Mouse (Mus musculus) left cerebral cortex, postnatal 36 days (tissue): ENCODE data around the gene Creb3l4. TPM values are rescaled to one million over a fixed set of nuclear protein-coding genes. Genes with fewer than 3 reads are reported as not detected.

Experiments used
- DNase-seq, 2 experiments: peaks; one replicate each; pipeline ENCODE4 v3.0.0; 2021 to 2022; ENCODE audit warnings: low spot score in 2 of 2, mixed read lengths in 1 of 2
- intact Hi-C: fragments of 180-260 bp; cut with DNase I; formaldehyde crosslinking; loops from one replicate; pipeline ENCODE4 v1.15.1; 2025
- total RNA-seq, 2 experiments: library from RNA; stranded (reverse); gene quantifications; 2 replicates each; pipeline ENCODE4 v1.2.3; 2021

The Creb3l4 gene
- total RNA-seq, 2 experiments from 2014 or later: not detected

DNA sequence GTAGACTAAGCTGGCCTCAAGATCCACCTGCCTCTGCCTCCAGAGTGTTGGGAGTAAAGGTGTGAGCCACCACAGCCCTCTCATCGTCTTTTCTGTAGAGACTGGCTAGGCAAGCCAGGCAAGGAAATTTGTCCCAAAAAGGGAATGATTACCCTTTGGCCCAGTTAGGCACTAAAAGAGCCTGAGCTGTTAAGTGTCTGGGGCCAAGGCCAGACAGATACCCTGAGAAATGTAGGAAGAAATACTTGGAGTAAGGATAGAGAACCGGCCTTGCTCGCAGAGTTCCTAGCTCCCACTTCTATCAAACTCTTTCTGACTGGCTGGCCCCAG, 4.3 kb upstream of the Creb3l4 start:
- intact Hi-C loops: loop anchor here (5.0 kb wide), 1 partner anchor 35 kb away; the partner anchor contains the start of genes Rab13 and Rps27

DNA sequence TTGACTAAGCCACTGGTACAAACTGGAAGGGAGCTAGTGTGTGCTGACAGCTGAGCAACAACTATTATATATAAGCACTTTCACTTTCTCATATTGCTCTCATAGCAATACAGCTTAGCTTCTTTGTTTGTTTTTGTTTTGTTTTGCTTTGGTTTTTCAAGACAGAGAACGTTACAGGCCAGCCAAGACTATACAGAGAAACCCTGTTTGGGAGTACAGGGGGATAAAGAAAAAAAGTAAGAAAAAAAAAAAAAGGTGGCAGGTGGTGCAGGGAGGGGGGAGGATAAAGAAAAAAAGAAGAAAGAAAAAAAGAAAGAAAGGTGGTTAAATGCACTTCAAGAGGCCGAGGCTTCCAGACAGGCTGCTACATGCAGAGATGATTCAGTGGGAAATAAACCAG, 2.1 kb upstream of the Creb3l4 start:
- no peak for DNase-seq
- intact Hi-C loops: loop anchor here (5.0 kb wide), 1 partner anchor 33 kb away; the partner anchor contains the start of genes Rab13 and Rps27

More for the DNA sequence above, 4.3 kb upstream of the Creb3l4 start:
- DNase-seq: no peak

DNA sequence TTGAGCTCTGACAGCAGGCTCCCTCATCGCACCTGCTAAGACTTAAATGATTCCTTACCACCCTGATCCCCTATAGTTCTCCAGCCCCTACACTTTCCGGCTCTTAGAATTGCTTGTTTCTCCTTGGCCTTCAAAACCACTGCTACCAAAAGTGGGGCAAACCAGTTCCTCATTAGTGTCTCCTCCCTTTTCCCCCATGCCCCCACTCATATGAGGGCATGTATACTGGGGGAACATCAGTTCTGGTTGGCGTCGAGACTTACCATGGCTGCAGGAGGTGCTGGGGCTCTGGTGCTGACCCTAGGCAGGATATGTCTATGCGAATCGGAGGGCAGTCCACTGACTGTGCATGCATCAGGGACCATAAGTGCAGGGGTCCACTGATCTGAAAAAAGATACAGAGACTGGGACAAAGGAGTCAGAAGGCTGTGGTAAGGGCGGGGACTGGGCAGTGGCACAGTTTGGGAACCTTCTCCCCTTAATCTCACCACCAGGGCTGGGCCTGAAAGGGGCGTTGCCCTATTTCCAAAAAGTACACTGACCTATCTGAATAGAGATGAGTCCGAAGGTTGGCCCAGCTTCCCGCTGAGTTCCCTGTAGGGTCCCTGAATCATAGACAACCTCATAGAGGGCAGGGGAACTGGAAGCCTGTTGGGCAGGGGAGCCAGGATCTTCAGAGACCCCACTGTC, 1.5 kb downstream of the Creb3l4 start:
- intact Hi-C loops: no loop called here
- no peak for DNase-seq

DNA sequence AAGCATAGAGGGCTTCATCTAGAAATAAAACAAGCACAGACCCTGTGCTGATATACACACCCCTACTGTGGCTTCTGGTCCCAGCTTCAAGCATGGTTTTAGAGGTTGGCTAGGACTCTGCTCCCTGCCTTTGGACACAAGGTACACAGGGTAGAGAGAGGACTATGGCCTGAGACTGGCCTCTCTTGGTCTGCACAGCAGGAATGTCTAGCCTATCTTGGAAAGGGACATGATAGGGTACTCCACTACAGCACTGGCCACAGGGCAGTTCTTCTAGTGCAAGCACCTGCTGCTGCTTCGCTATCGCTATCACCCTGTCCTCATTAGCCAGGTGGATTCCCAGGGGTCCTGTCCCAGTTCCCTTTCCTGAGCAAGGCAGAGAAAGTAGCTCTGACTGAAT, 2.1 kb downstream of the Creb3l4 start:
- intact Hi-C loops: no loop called here
- DNase-seq: no peak

DNA sequence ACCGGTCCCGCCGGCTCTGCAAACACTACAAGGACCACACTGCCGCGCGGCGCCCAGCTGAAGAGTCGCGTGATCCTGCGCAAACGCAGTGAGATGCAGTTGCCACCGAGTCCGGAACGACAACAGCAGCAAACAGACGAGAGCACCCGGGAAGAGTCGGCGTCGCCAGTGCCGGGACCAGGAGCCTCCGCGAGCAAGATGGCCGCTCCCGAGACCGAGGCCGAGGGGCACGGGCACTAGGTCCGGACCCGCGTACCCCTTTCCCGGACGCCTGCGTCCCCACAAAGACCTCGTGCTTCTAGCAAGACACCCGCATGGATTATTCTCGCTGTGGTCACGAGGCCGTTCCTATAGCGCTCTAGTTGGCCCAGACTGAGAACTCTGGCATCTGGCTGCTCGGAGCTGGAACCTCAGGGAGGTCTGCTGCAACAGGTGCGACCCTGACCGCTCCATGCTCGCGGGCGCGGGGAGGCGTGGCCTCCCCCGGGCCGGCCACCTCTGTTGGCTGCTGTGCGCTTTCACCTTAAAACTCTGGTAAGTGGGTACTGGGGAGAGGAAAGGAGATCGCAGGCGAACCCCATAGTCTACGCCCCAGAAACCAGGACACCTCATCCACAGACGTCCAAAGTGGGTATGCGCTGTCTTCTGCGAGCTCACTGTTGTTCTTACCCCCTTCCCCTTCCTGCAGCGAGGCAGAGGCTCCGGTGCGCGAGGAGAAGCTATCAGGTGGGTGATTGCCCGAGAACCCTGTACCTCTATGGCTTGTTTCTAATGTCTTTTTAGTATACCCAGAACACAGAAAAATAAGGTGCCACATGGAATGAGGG, 11.6 kb downstream of the Creb3l4 start, which contains the start of gene Jtb:
Jtb (plus strand) TSS at position 91 of the 827 bp plus-strand sequence.
- intact Hi-C loops: no loop called here

DNA sequence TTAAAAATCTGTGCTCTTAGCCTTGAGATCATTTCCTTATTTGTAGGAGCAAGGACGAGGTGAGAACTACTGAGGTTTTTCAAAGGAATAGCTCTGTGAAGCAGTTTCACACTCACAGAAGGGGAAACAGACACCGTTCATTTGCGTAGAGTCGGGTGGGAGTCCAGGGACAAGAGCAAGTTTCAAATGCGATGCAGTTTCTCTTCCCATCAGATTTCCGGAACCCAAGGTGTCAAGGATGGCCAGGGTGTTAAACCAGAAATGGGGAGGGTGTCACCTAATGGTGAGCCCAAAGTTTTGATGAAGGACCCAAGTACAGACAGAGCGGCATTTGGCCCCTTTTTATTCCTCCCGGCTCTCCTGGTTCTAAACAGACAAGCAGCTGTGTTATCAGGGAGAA, 12.2 kb downstream of the Creb3l4 start:
- intact Hi-C loops: no loop called here
- no peak for DNase-seq

More for the DNA sequence above, 11.6 kb downstream of the Creb3l4 start, which contains the start of gene Jtb:
- DNase-seq: peak; percentile 95

DNA sequence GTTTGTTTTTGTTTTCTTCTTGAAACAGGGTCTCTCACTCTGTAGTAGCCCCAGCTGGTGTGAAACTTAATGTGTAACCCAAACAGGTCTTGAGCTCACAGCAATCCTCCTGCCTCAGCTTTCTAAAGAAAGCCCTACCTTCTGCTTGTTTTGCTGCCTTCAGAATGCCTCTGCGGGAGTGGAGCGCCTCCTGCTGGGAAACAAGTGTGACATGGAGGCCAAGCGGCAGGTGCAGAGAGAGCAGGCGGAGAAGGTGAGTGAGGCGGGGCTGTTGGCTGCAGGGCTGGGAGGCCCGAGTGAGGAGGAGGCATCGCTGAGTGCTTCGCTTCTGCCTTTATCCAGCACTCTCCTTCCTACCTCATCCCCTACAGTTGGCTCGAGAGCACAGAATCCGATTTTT, 19.0 kb downstream of the Creb3l4 start:
- intact Hi-C loops: loop anchor here (5.0 kb wide), 1 partner anchor 148 kb away; no protein-coding TSS in a partner anchor
- no peak for DNase-seq

DNA sequence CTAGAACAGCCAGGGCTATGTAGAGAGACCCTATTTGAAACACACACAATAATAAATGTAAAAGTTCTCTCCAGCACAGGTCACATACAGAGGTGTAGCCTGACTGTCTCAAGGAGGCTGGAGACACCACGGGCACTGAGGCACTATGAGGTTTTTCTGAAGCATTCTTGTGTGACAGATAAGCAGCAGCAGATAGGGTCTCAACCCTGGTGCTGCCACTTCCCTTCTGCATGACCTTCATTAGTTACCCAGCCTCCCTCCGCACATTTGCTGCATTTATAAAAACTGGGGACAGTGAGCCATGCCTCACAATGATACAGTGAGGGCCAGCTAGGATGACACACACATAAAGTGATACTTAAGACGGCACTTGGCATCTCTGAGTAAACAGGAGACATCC, 20.4 kb downstream of the Creb3l4 start:
- intact Hi-C loops: loop anchor here (5.0 kb wide), 1 partner anchor 149 kb away; no protein-coding TSS in a partner anchor
- no peak for DNase-seq

DNA sequence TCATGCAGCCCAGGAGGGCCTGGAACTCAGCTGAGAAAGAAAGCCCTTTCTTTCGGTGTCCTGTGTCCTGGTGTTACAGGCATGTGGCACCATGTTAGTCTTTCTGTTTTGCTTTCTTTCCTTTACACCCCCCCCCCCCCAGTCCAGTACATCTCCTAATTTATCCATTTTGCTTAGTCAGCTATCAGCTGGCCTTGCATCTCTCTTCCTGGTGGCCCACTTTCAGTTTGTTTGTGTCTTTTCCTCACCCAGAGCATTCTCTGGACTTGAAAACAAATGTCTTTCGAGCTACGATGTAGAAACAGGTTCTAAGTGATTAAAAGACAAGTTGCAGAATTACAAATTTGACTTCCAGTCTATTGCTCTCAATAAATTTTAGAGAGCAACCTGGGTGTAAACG, 20.9 kb downstream of the Creb3l4 start:
- intact Hi-C loops: loop anchor here (5.0 kb wide), 1 partner anchor 150 kb away; no protein-coding TSS in a partner anchor
- DNase-seq: no peak

DNA sequence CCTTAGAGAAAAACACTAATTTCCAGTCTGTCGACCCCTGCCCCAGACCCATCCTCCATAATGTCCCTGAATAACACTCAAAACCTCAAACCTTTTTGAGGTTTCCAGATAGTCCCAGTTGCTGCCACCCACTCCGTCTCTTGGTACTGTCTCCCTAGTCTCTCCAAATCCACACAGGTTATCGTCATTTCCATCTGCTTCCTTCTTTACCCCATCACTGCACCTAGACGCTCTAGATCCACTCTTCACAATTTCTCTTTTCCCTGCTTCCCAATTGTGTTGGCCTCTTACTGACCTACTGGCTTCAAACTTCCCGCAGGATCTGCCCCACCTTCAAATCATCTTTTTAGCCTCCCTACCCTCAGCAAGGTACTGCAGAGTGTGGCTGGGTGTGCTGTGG, 22.2 kb downstream of the Creb3l4 start:
- intact Hi-C loops: loop anchor here (5.0 kb wide), 1 partner anchor 151 kb away; no protein-coding TSS in a partner anchor
- DNase-seq: no peak

DNA sequence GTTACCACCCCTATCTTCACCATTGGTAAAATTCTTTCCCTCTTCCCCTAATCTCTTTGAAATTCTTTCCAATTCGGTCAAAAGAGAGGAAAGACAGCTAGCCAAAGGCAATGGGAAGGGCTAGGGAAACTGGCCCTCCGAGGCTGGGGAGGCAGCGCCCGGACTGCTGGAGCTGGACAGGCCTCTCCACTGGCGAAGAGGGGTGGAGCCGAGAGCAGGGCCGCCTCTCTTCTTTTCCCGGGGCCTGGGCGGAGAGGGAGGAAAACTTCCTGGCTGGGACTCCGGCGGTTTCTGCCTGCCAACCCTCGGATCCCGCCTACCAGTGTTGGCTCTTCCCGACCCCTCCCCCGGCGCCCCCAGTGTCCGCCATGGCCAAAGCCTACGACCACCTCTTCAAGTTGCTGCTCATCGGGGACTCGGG, 22.8 kb downstream of the Creb3l4 start:
- intact Hi-C loops: loop anchor here (5.0 kb wide), 1 partner anchor 152 kb away; no protein-coding TSS in a partner anchor

DNA sequence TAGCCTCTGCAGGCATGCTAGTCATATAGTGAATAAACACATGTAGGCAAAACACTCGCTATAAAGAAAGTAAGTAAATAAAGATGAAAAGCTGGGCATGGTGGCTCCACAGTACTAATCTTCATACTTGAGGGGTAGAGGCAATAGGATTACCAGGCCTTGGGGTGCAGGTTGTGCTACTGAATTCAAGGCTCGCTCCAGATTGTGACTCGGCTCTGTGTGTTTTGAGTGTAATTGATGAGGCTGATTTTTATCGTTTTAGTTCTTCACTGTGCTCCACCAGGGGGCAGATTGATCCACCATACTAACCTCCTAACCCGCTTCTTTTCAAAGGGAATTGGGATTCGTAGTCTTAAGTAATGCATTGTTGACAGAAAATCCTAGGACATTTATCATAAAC, 23.2 kb downstream of the Creb3l4 start:
- intact Hi-C loops: loop anchor here (5.0 kb wide), 1 partner anchor 152 kb away; no protein-coding TSS in a partner anchor
- DNase-seq: peak in 1 of 2 experiments; percentile 27

More for the DNA sequence above, 22.8 kb downstream of the Creb3l4 start:
- DNase-seq: peak; percentile 13 to 29

DNA sequence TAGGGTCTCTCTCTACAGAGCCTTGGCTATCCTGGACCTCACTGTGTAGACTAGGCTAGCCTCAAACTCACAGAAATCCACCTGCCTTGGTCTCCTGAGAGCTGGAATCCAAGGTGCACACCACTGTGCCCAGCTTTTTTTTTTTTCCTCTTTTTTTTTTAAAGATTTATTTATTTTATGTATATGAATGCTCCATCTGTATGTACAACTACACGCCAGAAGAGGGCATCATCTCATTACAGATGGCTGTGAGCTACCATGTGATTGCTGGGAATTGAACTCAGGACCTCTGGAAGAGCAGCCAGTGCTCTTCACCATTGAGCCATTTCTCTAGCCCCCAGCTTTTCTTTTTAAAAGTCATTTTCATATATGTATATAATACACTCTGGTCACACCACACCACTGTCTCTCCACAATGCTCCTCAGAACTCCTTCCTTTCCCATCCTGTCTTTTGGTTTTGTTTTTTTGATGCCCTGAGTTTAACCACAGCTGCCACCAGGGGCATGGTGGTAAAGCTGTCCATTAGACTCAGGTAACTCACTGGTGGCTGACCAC, 27.4 kb downstream of the Creb3l4 start:
- DNase-seq: no peak
- intact Hi-C loops: no loop called here

DNA sequence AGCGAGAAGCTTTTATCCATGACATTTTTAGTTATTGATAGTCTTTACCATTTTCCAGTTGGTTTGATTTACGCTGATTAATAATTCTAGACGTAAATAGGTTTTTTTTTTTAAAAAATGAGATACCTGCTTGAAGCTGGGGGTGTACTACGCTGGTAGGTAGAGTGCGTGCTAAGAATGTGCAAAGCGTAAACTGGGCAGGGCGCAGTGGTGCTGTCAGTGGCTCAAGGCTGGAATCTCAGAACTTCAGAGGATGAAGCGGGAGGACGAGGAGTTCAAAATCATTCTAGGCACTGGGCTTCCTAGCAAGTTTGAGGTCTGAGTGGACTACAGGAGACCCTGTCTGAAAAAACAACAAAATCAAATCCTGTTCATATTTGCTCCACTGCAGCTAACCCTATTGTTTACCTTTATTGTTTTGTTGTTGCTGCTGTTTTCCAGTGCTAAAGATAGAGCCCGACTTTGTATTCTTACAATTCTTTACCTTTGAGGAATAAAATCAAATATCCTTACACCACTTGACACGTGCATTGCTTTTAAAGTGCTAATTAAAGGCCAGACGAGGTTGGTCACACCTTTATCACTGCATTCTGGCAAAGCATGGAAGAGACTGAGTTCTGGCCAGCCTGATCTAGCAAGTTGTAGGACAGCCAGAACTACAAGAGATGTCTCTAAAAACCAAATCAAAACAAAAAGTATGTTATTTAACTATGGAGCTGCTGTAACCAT, 29.2 kb downstream of the Creb3l4 start:
- DNase-seq: peak in 1 of 2 experiments; percentile 5
- intact Hi-C loops: loop anchor here (5.0 kb wide), 1 partner anchor 33 kb away; the partner anchor contains the start of gene Slc39a1

DNA sequence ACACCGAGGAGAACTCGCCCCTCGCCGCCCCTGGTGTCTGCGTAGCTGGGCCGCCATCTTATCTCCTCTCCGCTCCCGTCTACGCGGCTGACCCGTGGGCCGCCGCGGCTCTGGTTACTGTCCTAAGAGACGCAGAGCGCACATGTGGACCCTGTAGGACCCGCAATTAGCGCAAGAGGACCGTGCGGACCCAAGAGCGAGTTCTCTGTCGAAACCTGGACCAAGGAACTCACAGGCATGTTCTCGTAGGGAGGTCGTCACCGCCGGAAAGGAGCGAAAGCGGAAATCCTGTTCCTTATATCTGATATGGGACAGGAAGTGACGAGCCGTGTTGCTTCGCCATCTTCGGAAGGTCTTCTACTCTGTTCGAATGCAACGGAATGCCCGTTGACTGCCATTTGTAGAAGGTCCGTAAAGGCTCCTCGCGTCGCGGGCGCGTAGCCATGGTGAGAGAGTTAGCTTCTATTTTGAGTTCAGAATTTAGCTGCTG, 29.9 kb downstream of the Creb3l4 start, which contains the start of the genes Rps27 and Rab13:
Rps27 (minus strand) TSS at position 275 of the 490 bp plus-strand sequence.
Rab13 (plus strand) TSS at position 319 of the 490 bp plus-strand sequence.
- DNase-seq: peak; percentile 88 to 93
- intact Hi-C loops: loop anchor here (5.0 kb wide), 1 partner anchor 34 kb away; the partner anchor contains the start of gene Slc39a1

DNA sequence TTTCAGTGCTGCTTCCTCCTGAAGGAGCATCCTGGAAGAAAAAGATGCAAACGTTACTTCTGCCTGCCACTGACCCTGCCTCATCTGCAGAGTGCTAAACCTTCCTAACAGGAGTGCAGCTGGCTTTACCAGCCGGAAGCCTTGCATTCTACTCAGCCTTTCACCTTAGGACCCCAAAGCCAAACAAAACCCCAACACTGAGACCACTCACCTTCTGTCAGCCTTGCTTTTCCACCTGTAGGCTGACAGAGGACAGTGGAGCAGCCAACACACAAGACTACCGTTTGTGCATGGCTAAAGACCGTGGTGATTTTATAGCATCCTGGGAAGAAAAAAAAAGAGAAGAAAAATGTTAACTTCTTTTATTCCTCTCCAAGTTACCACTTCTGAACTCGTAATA, 30.6 kb downstream of the Creb3l4 start:
- intact Hi-C loops: loop anchor here (5.0 kb wide), 1 partner anchor 35 kb away; the partner anchor contains the start of gene Slc39a1
- DNase-seq: no peak

DNA sequence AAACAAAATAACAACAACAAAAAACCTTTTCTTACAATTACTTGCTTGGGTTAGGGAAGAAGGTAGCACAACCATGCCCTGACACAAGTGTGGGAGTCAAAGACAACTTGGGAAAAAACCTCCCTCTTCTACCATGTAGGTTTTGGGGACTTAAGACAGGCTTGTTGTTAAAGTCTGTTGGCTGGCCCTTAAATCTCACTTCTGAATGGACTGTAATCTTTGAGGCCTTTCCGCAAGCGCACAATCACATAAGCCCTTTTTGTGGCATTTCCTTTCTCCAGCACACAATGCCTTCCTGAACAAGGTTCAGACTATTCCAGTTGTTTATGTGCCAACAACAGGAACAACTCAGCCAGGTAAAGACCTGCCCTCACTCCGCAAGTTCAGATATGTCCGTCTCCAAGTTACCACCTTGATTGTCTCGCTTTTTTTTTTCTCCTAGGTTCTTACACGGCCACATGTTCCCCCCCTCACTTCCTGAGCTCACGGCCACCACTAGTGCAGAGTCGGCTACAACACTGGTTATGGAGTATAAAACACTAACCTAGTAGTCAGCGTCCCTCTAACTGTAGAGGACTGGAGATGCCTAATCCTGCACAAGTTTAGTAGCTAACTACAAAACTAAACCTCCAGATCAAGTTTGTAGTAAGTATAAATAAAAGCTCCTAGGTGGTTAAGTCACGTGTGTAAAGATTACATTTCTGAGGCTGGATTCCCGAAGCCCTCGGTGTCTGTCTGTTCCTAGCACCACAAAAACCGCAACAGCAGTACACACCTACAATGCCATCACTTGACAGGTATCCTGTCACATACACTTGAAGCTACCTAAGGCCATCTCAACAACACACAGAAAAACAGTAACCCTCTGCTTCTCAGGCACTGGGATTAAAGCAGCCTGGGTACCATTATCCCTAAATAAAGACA, 31.6 kb downstream of the Creb3l4 start:
- intact Hi-C loops: loop anchor here (5.0 kb wide), 1 partner anchor 36 kb away; the partner anchor contains the start of gene Slc39a1
- no peak for DNase-seq
